Mouse (Mus musculus): ENCODE data around the gene Med28.

Med28 gene

DNA sequence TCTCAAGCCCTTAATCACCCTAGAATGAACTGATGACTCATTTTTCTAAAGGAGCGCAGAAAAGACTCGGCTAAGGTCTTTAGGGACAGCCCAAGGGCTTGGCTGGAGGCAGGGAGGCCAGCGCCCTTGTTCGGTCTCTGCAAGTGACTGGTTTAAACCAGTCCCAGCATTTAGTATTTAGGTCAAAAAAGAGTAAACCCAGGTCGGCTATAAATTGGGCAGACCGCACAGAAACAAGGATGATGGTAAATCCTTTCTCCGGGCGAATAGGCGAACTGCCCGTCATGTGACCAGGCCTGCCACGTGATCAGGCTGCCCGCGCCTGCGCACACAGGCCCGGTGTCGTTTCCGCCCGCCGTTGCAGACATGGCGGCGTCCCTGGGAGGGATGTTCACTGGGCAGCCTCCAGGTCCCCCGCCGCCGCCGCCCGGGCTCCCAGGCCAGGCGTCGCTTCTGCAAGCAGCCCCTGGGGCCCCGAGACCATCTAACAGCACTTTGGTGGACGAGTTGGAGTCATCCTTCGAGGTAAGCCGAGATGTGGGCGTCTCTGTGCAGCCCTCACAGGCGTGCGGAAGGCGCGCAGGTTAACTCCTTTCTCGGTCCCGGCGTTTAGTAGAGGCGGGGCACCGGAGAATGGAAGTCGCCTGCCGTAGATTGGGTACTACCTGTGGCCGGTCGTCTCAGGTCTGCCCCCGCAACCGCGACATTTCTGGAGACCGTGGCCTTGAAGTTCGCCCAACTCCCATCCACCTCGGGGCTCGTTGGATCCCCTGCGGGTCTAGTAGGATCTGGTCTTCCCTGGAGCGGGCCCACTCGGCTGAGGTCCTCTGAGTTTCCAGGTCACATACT lies at the start of gene Med28:
TSS of gene Med28 (plus strand) at position 270 of the 849 bp plus-strand sequence.
- peak; percentile 93 for DNase-seq (ENCODE audit: low spot score in 2 of 2)

DNA sequence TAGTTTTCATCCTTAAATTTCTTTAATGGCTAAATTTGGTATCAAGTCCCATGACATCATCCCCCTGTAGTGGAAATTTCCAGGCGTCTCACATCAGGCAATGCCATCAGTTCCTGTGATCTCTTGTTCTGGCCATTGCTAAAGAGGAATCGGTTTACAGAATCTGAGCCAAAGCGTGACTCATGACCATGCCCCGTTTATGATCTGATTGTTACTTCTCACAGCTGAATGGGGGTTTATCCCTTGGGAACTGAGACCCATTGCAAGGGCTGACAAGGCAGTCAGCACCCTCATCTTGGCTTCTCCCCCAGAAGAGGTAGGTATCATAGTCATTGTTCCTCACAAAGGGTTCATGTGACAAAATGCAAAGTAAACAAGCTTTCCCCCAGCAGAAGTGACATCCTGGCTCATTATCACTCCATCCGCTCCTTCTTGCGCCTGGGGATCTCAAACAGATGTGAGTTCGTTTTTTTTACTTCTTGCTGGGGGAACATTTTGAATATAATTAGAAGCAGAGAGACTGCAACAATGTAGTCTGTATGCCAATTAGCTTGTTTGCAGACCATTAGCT lies 47.1 kb upstream of the Med28 start:
- no peak for DNase-seq (ENCODE audit: low spot score in 2 of 2)

DNA sequence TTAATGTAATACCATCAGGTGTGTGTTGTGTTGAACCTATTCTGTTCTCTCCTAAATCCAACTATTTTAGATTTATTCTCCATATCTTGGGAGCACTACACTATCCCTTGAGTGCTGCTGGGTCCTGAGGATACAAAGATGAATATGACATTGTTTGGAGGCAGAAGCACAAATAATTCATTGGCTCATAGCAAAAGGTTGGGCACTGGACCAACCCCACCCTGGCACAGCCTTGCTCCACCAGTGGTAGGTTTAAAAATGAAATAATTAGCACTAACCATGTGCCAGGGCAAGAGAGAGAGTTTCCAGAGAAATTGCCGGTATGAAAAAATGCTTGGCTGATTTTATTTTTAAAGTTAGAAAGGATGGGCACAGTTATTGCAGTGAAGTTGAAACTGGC lies 46.5 kb upstream of the Med28 start:
- no peak for DNase-seq (ENCODE audit: low spot score in 2 of 2)

DNA sequence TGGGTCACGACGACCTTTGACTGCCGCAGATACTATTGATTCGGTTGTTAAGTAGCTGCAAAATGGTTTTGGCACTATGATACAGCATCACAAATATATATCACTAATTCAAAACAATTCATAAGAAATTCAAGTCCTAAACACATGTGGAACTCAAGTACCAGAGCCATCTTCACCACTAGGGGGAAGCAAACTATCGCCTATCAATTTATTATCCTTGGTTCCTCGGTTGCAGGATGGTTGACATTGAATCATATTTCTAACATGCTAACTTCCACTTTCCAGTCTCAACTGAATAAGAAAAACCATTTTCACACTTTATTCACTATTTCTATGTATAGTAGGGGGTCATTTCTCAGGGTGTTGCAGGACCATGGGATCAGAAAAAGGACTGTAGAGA lies 45.8 kb upstream of the Med28 start:
- DNase-seq (ENCODE audit: low spot score in 2 of 2) = peak in 1 of 2 experiments; percentile 7

DNA sequence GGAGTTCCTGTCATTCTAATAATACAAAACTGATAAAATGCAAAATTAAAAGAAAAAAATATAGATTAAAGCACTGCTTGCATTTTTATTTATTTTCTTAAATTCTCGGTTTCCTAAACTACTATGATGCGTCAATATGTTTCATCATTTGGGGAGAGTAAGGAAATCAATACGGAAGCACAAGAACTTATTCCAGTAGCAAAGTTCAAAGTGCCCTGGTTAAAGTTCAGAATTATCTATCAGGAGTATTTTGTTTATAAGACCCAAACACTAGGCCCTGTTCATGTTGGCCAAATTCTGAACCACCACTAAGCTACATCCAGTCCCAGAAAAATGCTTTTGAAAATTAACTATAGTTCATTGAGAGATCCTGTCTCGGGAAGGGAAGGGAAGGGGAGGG lies 45.3 kb upstream of the Med28 start:
- no peak for DNase-seq (ENCODE audit: low spot score in 2 of 2)

DNA sequence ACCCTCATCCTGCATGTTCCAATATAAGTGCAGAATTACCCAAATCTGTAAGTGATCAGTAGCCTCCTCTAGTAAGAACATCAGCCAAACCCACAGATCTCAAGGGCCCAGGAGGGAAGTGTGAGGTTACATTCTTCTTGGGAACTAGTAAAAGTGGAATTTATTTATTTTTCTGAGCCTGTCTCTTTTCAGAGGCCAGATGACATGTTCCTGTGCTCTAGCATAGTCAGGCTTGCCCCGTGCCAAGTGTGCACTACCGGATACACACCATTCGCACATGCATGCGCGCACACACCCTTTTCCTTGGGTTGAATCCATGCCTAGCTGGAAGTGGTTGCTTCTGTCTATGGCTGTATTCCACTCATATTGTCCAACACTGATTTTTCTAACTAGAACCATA lies 44.3 kb upstream of the Med28 start:
- no peak for DNase-seq (ENCODE audit: low spot score in 2 of 2)

DNA sequence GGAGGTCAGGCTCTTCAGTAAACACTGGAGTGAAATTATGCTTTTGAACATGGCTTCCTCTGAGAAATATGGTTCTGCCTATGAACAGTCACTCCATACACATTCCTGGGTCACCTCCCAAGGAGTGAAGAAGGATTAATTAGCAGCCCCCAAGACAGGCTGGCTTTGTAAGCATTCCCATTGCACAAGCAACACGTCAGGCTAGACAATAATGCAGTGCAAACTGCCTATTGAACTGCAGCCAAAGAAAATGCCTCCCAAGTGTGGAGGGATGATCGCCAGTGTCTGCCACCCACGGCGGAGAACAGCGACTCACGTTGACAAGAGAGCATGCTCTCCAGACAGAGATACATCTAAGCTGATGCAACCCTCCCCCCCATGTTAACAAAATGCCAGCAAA lies 43.7 kb upstream of the Med28 start:
- DNase-seq (ENCODE audit: low spot score in 2 of 2) = no peak

DNA sequence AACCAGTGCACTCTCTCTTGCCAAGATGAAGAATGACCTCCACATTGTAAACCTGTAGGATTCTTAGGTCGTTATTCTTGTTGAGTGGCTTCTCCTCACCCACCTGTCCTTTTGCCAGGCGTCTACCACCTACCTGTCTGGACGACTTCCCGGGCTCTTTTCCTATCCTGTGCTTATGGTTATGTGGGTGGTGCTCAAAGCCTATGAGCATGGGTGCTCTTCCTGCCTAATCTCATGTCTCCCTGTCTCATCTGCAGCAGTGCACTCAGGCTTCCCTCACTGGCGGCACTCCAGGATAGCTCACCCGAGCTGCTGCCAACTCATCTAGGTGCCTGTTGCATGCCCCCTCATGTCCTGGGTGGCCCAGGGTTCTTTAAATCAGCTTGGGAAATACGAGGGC lies 42.4 kb upstream of the Med28 start:
- DNase-seq (ENCODE audit: low spot score in 2 of 2) = no peak

DNA sequence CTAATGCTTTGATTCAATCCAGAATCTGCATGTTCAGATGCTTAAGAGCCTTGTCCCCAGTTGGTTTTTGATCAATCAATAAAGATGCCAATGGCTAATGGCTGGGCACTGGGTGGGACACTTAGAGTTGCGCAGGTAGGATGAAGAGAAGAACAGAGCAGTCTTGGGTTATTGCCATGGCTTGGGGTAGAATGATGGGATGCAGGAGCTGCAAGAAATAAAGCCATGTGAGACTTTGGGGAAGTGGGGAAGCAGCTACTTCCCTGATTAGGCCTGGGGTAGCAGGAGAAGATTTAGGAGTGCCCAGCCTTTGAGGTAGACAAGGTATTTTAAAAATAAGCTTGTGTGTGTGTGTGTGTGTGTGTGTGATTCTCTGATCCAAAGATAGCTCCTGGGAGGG lies 40.0 kb upstream of the Med28 start:
- DNase-seq (ENCODE audit: low spot score in 2 of 2) = no peak

DNA sequence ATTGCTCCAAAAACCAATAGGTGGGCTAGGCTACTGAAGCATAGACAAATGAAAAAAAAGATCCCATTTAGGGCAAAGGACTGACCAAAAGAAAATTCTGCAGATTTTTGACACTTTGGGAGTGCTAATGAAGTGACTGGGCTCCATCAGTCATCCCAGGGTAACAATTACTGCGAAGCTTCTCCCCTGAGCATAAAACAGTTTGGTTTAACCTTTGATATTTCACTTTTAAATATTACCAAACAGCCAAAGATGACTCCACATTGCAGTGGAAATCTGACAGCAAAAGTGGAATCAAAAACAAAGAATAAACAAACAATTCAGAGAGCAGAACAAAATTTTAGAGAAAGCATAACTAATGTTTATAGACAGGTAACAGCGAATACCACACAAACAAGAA lies 38.9 kb upstream of the Med28 start:
- DNase-seq (ENCODE audit: low spot score in 2 of 2) = no peak

DNA sequence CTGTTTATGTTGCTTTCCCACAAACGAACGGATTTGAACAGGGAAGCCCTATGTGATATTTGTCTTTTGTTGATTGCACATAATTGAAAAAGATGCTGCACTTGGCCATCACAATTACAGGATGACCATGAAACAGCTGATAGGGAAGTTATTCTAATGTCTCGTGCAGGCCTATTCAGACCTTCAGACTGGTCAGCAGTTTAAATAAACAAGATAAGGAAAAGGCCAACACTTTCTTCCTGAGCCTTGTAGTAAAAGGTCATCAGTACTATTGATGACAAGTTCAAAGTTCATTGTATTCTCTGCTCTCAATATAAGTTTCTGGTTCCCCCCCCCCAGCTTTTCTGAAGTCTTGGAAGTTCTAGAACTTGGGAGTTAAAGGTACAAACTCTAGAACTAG lies 37.4 kb upstream of the Med28 start:
- no peak for DNase-seq (ENCODE audit: low spot score in 2 of 2)

DNA sequence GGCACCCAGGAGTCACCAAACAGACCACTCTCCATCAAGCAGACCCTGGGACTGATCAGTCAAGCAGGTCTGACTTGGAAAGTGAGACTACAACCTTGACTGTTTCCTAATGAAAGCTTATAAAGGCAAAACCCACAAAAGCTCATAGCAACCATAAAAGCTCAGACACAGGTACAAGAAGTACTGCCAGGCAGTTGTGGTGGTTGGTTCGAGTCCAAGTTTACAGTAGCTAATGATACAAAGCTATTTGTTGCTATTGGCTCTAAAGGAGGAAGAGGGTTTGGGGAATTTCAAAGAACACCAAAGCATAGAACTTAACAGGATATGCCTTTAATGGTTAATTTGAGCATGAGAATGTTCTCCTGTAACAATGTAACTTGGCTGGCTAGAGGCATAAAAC lies 36.4 kb upstream of the Med28 start:
- DNase-seq (ENCODE audit: low spot score in 2 of 2) = no peak

DNA sequence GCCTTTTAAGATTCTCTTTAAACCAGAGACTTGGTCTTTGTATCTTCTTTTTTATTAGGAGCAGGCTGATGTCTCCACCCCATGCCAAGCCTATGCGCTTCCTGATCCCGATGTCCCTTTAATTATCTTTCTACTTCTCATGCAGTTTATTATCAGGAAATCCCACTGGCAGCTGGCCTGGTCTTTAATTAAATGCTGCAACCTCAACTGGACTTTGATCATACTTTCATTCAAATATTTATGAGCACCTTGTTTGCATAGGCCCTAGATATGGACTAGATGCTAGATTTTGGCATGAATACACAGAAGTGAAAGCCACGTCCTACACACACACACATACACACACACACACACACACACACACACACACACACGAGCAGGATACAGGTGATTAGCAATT lies 28.3 kb upstream of the Med28 start:
- no peak for DNase-seq (ENCODE audit: low spot score in 2 of 2)

DNA sequence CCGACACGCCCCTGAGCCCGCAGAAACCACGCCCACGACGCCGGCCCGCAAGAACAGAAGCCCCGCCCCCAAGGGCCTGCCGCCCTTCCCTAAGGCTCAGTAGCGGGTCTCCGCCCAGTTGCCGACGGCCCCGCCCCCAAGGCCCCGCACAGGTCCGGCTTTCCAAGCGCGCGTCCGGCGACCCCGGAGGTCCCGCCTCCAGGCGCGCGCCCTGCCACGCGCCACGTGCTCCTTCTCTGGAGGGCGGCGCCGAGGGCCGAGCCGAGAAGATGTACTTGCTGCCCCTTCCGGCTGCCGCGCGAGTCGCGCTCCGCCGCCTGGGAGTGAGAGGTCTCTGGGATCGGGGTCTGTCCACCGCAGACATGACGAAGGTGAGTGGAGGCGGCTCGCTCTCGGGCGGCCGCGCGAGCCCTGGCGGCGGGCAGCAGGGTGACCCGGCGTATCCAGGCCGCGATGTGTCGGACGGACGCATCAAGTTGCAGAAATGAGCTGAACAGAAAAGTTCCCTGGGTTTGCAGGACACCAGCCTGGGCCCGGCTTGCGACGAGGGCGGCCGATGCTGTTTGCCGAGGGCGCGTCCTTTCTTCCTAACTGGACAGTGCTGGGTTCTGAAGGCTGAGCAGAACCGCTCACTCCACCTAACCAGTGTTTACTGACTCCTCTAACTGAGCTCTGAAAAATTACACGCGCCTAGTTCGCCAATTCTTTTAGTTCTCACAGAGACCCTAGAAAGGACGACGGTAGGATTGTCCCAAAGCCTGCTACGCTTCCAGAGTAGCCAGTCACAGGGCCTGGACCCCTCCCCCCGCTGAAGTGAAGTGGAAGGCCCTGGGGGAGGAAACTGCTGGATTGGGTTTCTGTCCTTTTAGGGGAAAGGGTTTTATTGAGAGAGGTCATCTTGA lies 26.6 kb upstream of the Med28 start, which contains the start of gene Lap3:
TSS of gene Lap3 (plus strand) at position 184 of the 902 bp plus-strand sequence.
- DNase-seq (ENCODE audit: low spot score in 2 of 2) = peak; percentile 98 to 99

DNA sequence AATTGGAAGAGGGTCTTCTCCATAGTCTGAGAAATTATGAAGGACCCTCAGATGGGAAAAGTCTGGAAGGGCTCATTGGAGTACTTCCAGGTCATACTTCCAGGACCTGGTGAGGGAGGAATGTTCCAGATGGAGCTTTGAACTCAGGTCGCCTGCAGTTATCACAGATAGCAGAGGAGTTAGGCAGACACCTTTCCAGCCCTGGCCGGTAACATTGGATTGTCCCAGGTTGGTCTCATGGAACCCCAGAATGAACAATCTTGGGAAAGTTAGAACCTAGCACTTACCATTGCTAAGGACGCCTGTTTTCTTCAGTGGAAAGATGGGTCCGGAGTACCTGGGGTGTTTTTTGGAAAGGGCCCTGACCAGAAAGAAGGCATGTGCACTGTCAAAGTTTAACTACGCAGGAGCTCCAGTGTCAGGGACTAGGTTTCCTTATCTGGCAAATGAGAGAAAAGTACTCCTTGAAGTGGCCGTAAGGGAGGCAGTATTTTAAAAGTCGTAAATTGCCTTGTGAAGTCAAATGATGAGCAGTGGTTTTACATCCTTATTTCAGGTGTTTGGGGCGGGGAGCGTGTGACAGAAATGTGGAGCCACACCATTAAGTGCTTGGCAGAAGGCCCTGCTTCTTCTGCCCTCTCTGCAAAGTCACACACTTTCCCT lies 25.8 kb upstream of the Med28 start:
- DNase-seq (ENCODE audit: low spot score in 2 of 2) = no peak

DNA sequence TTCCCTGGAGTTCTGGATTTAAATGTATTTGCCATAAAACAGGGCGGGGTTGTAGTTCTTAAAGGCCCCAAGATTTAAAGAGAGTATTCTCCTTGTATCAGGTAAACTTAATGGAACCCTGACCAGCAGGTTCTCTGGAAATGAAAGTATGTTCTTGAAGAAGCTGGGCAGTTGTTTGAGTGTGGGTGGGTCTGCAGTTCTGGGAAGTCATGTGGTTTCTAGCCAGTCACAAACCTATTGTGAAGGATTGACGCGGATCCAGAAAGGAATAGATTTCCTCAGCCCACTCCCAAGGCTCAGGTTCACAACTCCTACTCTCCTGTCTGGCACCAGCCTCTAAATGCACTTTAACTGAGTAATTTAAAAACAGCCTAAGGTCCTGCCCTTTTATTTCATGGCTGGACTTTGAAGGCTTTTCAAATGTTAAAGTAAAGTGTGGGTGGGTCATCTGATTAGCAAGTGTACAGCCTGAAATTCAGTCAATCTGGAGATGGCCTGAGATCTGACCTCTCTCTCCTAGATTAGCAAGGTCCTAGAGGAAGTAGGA lies 24.5 kb upstream of the Med28 start:
- DNase-seq (ENCODE audit: low spot score in 2 of 2) = no peak

DNA sequence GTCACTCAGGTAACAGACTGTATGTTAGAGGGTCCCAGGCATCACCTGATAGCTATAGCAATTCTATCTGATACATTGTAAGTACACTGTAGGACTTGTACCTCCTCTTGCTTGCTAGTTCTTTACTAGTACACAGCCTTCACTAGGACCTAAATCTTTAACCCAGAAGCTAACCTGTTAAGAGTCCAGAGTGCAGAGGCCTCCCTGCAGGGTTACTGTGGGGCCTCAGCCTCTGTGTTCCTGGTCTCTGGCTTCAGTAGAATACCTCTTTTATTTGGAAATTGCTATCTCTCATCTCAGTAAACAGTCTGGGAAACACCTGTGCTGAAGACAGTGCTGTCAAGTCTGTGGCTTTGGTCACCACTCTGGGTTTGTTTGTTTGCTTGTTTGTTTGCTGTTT lies 24.0 kb upstream of the Med28 start:
- no peak for DNase-seq (ENCODE audit: low spot score in 2 of 2)

DNA sequence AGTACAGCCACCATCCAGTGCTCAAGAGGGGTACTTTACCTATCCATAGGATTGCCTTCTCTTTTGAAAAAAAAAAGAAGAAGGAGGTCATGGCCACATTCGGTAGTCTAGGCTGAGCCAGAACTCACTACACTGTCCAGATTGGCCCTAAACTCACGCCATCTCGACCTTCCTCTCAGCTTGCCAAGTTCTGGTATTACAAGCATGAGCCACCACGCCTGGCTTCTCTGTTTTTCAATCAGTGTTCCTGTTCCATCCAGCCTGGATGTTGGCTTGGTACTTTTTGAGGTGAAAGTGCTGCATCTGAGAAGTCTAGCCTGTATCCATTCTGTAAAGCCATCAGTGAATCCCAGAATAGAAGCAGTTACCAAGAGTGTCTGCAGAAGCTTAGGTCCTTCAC lies 23.6 kb upstream of the Med28 start:
- no peak for DNase-seq (ENCODE audit: low spot score in 2 of 2)

DNA sequence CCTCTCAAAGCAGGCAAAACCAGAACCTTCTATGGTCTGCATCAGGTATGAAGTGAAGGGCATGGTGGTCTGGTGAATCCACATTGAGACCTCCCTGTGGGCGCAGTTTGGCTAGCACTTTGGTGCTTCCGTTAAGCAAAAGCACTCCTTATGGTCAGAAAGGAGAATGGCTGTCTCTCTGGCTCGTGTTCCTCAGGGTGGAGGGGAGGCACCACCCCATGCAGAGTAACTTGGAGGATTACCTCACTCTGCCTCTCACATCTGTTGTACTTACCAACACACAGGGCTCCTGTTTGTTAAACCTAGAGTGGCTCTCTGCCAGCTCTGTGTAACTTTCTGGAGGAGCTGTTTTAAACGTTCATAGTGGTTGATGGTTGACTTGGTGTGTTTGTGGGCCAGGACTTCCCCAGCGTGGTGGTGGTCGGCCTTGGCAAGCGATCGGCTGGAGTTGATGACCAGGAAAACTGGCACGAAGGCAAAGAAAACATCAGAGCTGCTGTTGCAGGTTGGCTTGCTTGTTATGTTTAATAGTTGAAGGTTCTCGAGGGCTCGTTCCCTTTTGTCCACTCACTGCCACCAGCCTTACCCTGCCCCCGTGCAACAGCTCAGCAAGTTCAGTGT lies 23.0 kb upstream of the Med28 start:
- DNase-seq (ENCODE audit: low spot score in 2 of 2) = no peak

DNA sequence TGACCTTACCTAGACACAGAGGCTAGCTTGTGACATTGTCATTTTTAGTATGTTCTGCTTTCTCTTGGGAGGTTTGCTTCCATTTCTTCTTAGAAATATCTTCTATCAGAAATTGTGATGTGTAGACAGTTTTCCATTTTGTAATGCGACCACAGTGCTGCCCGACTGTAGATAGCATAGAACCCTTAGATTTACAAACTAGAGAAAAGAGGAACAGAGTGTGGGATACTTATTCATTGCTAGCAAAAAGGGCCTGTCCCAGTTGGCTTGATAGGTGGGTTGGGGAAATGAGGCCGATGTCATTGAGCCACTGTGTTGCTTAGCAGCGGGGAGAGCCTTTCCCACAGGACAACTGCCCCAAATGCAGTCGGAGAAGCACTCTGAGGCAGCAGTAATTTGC lies 22.5 kb upstream of the Med28 start:
- no peak for DNase-seq (ENCODE audit: low spot score in 2 of 2)

DNA sequence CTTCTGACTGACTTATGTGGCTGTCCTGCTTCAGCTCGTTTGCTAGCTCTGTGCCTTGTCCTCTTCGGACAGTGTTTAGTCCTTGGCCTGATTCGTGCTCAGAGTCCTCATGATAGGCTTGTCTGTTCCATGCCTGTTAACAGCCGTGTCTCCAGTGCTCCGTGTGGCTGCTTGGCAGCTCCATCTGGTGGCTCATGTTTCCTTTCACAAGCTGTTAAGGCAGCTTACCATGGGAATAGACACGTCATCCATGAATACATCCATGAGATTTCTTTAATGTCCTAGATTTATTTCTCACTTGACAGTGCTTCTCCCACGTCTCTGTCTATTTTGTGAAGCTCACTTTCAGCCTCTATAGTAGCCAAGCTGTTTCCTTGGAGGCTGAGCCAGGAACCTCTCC lies 10.0 kb upstream of the Med28 start:
- no peak for DNase-seq (ENCODE audit: low spot score in 2 of 2)
